Mouse (Mus musculus): ENCODE results near the gene Serpina6.
A peak's percentile ranks its signal among the peaks of the same experiment; 100 is the strongest.
"Not testable (repeated sequence)": the region's sequence is repeated elsewhere in the genome, so short reads cannot be mapped to it uniquely, and the experiment has no call there.

The Serpina6 gene

DNA sequence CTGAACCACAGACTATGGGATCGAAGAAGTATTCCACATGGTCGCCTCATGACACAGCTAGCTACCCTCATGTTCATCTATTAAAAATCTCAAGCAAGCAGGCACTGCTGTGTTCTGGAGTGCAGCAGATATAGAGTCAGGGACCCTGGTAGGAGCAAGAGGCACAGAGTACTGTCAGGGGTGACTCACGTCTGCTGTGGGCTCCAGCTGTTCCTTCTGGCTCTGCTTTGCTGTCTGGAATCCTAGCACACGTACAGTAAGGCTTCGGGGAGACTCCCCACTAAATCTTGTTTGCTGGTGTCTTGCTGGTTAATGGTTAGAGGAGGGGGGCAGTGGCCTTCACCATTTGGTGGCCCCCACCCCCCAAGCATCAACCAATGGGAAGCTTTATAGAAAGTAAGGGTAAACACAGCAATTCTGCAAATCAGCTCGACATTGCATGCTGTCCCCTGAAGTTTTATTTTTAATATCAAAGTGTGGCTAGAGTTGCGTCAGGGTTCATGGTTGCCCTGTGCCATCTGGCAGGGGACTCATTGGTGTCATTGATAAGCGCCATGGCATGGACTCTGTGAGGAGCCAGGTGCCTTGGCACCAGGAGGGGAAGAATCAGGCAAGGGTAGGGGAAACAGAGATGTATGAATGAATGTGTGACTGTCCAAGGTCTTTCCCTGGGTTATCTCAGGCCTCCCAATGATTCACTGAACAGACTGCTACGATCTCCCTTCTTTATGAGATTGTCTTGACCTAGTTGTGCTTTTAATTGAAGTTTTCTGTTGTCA, at the start of gene Serpina6:
Gene Serpina6 (minus strand): TSS at position 365 of the 779 bp plus-strand sequence.
- DNase-seq (ENCODE audit: low read depth, low spot score), result no peak

DNA sequence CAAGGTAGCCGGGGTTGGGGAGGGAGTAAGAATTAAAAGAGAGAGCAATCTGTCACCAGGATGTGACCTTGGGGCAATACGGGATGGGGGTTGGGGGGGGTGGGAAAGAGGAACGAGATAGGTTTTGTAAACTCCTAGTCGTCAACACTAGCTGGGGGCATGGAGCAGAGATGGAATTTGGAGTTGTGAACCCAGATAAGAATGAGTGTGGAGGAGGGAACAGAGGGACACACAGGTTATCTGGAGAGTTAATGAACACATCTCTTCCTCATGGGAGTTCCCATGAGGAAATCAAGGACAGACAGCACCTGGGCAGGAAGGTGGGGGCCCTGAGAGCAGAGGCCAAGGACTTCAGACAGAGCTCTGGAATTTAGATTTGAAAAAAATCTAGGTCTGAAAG, 49.1 kb upstream of the Serpina6 start:
- no peak for DNase-seq (ENCODE audit: low read depth, low spot score)

DNA sequence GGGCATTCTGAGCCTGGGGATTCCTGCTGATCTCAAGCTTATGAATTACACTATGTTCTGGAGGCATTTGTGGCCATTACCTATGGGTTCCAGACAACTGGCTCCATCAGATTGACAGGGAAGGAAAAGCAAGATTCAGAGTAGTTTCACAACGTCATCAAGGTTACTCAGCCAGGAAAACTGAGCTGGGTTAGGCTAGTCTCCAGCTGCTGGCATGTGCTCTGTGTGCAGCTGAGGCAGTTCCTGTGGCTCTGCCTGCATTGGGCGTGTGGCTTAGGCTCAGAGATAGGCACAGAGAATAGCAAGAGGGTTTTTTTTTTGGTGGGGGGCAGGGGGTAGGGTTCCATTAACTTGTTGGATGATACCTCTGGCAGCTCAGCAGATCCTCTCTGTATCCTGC, 48.5 kb upstream of the Serpina6 start:
- DNase-seq (ENCODE audit: low read depth, low spot score), result no peak

DNA sequence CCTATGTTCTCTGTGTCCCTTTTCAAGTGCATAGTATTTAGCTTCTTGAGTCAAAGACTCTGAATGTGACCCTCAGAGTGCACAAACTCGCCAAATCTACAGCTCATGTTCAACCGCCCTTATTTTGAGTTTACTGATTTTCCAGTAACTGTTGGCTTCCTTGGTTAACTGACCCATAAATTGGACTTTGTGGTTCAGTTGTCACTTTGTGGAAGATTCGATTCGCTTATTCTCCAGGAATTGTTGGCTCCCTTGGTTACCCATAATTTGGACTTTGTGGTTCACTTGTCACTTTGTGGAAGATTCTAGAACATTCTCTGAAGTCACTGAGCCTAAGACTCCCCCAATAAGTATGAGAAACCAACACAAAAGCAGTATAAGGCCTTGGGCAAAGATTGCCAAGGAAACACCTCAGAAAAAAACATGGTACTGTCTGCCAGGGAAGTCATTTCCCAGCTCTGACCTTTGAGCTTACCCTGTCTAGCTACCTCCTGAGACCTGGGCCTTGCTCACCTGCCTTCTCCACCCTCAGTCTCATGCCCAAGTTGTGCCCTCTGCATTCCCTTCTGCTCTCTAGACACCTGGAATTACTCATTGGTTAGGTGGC, 43.2 kb upstream of the Serpina6 start:
- no peak for DNase-seq (ENCODE audit: low read depth, low spot score)

DNA sequence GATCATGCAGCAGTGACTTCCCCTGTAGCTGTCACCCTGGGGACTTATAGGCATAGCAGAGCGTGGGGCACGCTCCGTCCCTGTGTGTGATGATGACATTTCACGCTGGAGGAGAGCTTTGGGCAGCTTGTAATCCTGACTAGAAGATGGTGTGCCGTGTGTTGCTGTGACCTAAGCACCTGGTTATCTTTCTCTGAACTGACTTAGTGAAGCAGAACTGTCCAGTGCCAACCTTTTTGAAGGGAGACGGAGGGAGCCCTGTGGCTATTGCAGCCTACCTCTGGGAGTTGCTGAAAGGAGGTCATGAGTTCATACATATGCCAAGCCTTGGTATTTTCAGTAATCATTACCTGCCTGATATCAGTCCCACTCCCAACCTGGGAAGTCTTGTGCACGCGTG, 38.4 kb upstream of the Serpina6 start, which contains the start of gene Serpina1f:
Gene Serpina1f (minus strand): TSS at position 101 of the 400 bp plus-strand sequence.
- DNase-seq (ENCODE audit: low read depth, low spot score), result no peak

DNA sequence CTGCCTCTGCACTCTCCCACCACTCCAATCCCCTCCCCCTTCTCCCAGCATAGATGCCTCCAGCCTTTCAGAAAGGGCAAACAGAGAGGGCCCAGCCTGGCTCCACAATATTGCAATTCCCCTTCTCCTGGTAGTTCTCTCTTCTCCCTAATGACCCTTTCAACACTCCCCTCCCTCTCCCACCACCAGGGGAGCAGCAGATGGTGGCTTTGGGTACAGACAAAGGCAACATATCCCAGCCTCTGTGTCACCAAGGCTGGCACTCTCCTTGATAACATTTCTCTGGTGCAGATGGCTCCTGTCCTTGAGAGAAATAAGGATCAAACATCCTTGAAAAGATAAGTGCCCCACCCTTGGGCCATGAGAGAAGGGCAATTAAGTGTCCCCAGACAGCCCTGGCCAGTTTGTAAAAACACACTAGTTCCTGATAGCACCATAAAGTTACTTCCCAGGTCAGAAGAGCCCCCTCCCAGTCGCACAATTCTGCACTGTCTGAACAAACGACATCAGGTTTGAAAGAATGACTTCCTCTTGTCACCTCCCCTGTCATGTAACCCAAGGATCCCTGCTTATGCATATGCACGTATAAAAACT, 31.3 kb upstream of the Serpina6 start:
- DNase-seq (ENCODE audit: low read depth, low spot score), result no peak

DNA sequence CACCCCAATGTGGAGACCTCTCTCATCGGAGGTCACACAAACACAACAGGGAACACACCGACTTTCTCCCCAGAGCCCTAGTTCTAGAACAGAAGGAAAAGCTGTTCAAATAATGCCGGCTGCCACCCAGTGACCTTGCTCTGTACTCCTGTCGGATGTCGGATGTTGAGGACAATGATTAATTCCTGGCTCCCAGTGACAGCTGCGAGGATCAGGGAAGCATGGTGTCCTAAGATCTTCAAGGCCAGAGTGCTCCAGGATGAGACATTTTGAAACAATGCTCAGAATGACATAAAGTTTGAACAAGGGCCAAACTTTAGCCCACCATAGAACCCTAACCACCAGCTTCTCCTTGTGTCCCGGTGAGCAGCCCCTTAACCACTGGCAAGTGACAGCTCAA, 30.0 kb upstream of the Serpina6 start:
- no peak for DNase-seq (ENCODE audit: low read depth, low spot score)

DNA sequence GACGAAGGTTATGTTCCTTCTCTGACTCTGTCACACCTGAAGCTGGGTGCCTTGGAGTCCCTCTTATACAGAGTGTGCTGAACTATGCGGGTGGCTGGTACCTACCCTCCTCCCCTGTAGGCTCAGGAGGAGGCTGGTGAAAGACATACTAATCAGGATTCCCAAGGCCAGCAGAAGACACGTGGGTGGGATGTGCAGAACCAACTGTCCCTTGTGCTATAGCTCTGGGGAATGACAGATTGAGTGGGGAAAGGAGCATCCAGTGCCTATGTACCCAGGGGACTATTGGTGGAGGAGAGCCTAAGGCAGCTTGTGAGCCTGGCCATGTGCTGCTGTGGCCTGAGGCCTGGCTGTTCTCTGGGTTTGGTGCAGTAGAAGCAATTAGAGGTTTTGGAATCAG, 29.0 kb upstream of the Serpina6 start:
- DNase-seq (ENCODE audit: low read depth, low spot score), result no peak

DNA sequence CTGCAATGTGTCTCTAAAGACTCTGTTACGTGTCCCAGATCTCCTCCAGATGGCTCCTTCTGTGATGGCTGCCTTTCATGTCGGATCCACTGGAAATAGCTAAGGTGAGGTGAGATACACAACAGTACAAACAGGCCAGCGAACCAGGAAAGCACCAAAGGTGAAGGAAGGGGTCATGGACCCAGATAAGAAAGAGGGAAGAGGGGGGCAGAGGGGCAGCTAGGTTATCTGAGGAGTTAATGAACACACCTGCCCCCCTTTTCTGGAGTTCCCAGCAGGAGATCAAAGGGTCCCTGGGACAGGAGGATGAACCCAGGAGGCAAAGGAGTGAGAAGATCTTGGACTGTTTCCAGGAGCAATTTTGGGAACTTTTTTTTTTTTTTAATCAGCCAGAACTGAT, 28.4 kb upstream of the Serpina6 start:
- no peak for DNase-seq (ENCODE audit: low read depth, low spot score)

DNA sequence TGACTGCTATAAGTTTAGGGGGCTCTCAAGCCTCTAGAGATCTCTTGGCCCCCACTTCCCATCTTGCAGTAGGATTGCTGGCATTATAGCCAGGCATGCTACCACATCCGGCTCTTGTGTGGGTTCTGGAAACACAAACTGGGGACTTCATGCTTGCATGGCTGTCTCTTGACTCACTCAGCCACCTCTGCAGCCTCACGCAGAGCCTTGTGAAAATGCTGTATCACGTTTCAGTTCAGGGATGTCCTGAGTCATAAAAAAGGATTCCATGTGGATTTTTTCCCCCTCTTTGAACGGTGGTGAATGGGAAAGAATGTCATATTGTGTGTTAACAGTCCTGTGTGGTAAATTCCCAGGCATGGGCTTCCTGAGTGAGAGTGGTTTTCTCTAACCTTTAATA, 26.8 kb upstream of the Serpina6 start:
- peak; percentile 50 for DNase-seq (ENCODE audit: low read depth, low spot score)

DNA sequence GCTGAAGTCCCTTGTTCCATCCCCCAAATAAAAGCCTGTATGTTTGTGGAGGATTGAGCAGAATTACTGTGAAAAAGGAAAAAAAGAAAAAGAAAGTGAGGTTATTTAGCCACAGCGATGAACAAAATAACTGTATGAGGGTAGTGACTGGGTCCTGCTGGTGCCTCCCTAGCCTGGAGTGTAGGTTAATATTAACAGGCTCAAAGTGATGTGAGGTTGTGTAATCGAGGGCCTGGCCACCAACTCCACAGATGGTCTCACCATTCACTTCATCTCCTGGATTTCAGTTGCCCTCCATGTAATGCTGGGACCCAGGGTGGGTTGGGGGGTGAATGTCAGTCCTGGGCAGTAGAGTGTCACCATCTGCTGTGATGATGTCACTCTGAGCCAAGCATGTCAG, 24.7 kb upstream of the Serpina6 start:
- no peak for DNase-seq (ENCODE audit: low read depth, low spot score)

DNA sequence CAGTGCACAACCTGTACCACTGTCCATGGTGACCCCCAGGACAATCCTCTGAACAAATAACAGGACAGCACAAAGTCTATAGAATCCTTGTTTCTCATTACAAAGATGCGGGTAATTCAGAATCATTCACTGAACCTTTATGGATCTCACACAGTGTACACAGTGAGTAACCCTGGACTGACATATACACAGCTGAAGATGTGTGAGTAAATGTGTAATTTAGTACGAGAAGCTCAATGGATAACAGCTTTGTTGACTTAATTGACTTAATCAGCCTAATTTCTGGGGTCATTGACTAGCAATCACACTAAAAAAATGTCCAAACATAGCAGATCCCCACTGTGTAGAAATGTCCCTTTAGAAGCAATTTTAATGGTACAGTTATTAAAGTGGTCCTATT, 24.2 kb upstream of the Serpina6 start:
- DNase-seq (ENCODE audit: low read depth, low spot score), result no peak

DNA sequence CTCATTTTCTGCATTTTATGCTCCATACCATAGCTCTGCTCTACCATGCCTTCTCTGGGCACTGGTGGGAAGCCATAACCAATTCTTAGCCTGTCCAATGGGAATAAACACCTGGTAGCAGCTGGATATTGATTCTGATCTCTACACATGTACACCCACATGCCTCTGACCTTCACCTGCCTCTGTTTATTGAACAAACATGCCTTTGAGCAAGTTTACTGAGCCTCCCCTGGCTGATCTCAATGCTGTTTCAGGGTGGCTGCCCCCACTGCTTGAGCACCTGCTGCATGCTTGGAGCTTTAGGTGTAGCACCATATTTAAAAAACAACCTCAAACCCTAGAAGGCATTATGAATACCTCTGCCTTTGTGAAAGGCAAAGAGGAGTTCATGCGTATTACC, 22.8 kb upstream of the Serpina6 start:
- DNase-seq (ENCODE audit: low read depth, low spot score), result not testable (repeated sequence)

DNA sequence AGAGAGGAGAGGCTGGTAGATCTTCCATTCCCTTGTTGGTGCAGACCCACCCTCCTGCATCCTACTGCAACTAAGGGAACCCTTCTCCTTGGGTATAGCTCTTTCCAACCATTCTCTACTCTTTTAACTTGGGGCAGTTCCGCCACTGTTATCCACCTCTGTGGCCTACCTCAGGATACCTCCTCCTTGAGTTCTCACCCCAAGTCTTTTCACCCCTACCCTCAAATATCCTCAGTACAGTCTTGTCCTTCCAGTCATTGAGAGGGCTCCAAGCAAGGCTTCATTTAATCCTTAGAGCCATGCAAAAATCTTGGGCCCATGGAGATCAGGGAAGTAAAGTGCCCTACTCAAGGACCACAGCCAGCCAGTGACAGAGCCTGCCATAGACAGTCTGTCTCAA, 19.0 kb upstream of the Serpina6 start, which contains the start of gene Serpina16:
Gene Serpina16 (minus strand): TSS at position 101 of the 400 bp plus-strand sequence.
- no peak for DNase-seq (ENCODE audit: low read depth, low spot score)

DNA sequence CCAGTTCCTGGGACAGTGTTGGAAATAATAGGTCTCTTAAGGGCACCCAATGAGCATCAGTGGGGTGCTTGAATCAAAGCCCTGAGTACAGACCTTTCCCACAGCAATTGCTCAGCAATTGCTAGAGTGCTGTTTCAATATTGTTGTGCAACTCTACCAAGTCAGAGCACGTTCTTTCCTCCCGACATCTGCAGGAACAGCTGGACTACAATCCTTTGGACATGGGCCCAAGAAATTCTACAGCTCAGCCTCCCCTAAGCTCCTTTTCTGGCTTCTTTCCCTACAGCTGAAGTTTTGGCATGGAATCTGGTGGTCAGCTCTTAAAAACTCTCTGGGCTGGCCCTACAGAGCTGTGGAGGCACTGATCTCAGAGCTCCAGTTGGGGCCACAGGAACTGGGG, 16.2 kb upstream of the Serpina6 start:
- peak; percentile 2 for DNase-seq (ENCODE audit: low read depth, low spot score)

DNA sequence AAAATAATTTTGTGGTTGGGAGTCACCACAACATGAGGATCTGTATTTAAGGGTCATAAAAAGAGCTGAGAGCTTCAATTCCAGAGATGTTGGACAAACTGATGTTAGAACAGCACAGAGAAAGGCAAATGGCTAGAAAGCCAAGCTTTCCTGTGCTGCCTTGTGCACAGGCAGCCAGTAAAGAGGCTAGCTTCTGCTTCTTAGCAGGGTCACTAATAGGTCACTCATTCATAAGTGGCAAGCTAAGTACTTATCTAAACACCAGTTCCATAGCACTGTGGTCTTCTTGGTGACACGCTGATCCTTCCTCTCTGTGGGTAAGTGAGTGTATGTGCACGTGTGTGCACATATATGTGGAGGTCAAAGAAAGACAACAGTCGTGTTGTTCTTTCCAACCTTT, 14.5 kb upstream of the Serpina6 start:
- DNase-seq (ENCODE audit: low read depth, low spot score), result no peak

DNA sequence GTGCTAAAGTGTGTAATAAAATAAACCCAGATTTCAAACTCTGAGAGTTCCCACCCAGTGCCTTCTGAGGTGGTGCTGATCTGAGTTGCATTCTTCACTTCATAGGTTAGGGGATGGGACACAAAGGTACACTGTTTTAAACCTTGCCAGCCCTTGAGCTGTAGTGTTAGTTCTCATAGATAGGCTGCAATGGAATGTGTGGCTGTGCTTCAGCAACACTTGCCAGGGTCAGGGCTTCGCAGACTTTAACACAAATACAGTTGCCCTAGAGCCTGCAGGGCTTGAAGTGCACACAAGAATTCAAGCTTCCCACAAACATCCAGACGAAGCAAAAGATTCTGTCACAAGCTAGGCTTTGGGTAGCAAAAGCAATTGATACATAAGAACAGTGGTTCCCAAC, 14.0 kb upstream of the Serpina6 start:
- no peak for DNase-seq (ENCODE audit: low read depth, low spot score)

DNA sequence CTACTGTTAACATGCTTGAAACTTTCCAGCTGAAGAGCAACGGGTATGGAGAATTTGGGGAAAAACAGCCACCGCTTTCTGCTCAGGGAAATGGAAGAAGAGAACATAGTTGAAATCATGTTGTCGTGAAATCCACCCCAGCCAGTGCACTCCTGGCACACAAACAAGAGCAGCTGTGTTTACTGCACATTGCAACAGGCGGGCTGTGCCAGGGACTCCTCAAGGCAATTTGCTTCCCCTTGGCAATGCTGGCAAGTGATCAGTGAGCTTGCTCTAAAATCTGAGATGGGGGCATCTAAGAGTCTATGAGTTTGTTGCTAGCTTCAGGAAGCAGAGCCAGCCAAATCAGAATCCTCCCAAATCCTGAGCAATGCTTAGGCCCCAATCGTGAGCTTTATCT, 13.3 kb upstream of the Serpina6 start:
- DNase-seq (ENCODE audit: low read depth, low spot score), result no peak

DNA sequence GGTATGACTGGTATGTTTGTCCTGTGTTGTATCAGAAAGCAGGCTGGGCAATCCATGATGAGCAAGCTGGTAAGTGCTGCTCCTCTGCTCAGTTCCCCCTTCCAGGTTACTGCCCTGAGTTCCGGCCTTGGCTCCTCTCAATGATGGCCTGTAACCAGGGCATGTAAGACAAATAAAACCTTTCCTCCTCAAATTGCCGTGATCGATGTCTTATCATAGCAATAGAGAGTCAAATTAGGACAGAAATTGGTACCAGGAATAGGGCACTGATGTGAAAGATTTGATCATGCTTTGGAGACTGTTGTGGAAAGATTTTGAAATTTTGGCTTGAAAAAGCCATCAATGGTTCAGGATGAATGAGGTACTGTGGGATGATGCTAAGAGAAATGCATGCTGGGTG, 8.3 kb upstream of the Serpina6 start:
- DNase-seq (ENCODE audit: low read depth, low spot score), result no peak

DNA sequence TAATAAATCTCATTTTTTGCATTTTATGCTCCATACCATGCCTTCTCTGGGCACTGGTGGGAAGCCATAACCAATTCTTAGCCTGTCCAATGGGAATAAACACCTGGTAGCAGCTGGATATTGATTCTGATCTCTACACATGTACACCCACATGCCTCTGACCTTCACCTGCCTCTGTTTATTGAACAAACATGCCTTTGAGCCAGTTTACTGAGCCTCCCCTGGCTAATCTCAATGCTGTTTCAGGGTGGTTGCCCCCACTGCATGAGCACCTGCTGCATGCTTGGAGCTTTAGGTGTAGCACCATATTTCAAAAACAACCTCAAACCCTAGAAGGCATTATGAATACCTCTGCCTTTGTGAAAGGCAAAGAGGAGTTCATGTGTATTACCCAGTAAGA, 5.0 kb upstream of the Serpina6 start:
- DNase-seq (ENCODE audit: low read depth, low spot score), result not testable (repeated sequence)

DNA sequence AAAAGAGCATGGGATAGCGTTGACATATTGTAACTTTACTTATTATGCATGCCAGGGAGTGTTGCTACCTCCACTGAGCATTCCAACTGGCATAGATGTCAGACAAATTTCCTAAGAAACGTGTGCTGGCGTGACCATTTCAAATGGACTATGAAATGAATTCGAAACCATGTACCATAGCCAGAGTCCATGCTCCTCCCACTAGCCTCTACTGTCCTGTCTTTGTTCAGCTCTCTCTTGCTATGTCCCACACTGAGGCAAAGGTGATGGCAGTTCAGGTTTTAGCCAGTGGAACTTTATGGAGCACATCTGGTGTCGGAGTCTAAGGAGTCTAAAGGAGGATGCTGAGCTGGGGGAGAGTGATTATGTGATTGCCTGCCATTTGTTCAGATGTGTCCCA, 3.1 kb upstream of the Serpina6 start:
- DNase-seq (ENCODE audit: low read depth, low spot score), result no peak

DNA sequence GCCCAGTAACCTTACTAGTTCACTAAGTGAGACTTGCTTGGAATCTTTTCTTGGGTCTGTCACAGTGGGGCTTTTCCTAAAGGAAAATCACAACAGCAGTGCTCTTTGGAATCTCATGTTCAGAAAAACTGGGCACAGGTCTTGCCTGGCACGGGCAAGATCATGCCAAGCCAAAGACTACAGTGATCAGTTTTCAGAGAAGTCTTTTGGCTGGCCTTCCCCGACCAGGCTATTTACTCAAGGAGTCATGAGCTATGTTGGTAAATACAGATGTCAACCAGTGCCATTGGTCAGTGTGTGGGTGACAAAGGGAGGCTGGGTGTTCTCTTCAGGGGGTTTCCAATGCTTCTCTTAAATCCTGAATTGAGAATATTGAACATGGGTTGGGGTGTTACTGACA, 2.2 kb upstream of the Serpina6 start:
- no peak for DNase-seq (ENCODE audit: low read depth, low spot score)

DNA sequence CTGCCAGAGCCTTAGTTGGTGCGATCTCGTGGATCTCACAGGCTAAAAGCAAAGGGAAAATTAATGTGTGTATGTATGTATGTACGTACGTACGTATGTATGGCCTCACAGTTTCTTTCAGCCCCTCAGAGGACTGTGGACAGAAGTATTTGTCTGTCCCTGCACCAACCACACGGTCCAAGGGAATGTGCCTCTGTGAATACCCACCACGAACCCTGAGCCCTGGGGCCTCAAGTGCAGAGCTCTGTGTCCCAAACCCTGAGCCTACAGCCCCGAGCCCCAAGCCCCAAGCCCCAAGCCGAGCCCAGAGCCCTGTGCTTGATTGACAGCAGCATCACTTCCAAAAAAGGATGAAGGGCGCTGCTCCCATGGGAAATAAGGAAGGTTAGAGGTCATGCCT, 979 bp upstream of the Serpina6 start:
- DNase-seq (ENCODE audit: low read depth, low spot score), result no peak
